Mouse (Mus musculus): ENCODE results near the gene Sspn. TPM values are rescaled to one million over a fixed set of nuclear protein-coding genes. Genes with fewer than 3 reads are reported as not detected.
A peak's percentile ranks its signal among the peaks of the same experiment; 100 is the strongest.

The Sspn gene
- total RNA-seq, 2 experiments from 2014 or later = 136 to 145 TPM

DNA sequence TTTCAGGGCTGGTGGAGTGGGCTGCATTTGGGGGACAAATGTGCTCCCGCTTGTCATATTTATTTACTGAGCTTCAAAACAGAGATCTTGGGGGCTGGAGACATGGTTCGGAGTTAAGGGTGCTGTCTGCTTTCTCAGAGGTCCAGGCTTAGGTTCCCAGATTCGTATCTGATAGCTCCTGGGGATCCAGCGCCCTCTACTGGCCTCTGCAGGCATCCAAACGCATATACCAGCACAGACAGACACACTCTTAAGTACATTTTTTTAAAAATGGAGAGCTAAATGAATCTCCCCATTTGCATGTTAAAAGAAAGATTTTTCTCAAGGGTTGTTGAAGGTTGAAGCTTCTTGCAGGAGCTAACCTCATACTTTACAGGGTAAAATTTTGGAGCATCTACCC is 38.1 kb downstream of the Sspn start:
- intact Hi-C loops (cut with DNase I) = no loop called here
- DNase-seq (ENCODE audit: low spot score) = no peak

DNA sequence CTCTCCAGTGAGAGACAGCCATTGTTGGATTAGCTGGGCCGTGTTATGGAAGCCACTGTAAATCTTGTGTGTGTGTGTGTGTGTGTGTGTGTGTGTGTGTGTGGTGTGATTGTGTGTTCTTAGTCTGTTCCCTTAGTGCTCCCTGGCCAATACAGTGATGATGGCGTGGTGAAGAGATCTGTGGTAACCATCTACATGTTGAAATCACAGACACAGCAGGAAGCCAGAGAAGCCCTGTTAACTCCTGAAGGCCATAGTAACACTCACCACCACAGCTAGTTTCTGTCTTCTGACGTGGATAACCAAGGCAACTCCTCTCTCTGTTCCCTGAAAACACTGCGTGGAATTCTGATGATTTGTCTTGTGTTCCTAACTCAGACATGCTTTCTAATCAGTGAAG is 40.7 kb downstream of the Sspn start:
- intact Hi-C loops (cut with DNase I) = no loop called here
- no peak for DNase-seq (ENCODE audit: low spot score)

GRCm38 (mm10) chr6:145972836-145973235 is 41.4 kb downstream of the Sspn start:
- intact Hi-C loops (cut with DNase I) = no loop called here
- no peak for DNase-seq (ENCODE audit: low spot score)

GRCm38 (mm10) chr6:145973356-145973755 is 41.9 kb downstream of the Sspn start:
- intact Hi-C loops (cut with DNase I) = no loop called here
- DNase-seq (ENCODE audit: low spot score) = no peak

DNA sequence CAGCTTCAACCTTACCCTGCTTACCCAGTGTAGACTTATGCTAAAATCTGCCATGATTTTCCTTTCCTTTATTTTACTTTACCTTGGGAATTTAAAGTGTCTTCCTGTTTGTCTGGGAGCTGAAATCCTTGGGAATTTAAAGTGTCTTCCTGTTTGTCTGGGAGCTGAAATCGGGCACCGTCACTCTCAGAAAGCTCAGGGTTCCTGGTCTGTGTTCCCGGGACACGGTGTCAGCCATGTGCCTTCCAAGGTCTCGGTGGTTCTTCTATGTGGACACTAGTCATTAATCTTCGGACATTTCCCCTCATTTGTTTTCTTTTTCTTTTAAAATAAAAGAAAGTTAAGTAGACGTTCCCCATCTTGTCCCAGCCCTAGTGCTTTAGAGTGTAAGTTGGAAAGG is 43.3 kb downstream of the Sspn start:
- DNase-seq (ENCODE audit: low spot score) = no peak
- intact Hi-C loops (cut with DNase I) = no loop called here

GRCm38 (mm10) chr6:145977344-145977743 is 45.9 kb downstream of the Sspn start:
- no peak for DNase-seq (ENCODE audit: low spot score)
- intact Hi-C loops (cut with DNase I) = no loop called here

- no peak for DNase-seq (ENCODE audit: low spot score)
- intact Hi-C loops (cut with DNase I) = no loop called here
Observed at GRCm38 (mm10) chr6:145977771-145978450, 46.5 kb downstream of the Sspn start.

DNA sequence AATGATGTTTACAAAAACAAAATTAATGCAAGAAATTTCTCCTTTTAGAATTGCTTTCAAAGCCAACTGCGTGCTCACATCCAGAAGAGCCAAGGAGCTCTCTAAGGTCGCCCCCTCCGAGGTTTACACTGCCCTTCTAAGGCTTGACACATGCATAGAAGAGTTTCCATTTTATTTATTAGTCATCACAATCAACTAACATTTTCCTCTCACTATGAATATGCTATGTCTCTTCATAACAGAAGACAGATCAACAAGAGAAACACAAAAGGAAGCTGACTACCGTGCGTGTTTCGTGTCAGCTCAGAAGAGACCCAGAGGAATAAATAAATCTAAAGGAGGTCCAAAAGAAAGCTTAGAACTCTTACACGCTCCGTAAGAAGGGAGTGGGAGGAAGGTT is 49.6 kb downstream of the Sspn start:
- DNase-seq (ENCODE audit: low spot score) = no peak
- intact Hi-C loops (cut with DNase I) = no loop called here

GRCm38 (mm10) chr6:145982335-145982734 is 50.9 kb downstream of the Sspn start:
- intact Hi-C loops (cut with DNase I) = no loop called here
- no peak for DNase-seq (ENCODE audit: low spot score)

DNA sequence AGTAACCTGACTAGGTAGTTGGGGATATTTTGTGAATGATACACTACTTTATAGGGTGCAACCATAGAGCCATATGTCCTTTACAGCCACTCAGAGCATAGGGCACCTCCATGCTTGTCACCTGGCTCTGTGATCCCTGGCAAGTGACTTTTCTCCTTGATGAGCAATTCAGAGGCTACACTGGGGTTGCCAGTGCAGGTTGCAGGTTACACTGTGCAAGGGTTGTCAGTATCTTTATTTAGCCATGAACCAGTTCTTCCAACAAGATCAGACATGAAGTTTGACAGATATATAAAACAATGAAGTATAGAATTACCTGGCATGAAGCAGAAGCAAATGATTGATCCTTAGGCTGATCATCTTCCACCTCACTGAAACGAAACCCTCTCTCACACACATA is 59.1 kb downstream of the Sspn start:
- no peak for DNase-seq (ENCODE audit: low spot score)
- intact Hi-C loops (cut with DNase I) = no loop called here

DNA sequence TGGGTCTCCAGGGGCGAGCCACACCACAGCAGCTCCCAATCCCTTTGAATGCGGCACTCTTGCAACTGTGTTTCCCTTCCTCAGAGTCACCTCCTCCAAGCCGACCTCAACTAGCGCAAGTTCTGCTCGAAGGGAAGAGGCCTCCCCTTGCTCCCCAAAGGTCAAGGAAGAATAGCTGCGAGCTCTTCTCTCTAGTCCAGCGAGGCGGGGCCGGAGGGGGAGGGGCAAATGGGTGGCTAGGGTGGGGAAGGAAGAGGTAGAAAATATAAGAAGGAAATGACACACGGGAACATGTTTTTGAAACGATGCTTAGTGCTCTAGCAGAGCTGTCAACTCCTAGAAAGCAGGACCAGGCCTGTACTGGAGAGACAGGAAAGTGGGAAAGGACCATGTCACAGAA is 61.1 kb downstream of the Sspn start:
- intact Hi-C loops (cut with DNase I) = no loop called here
- no peak for DNase-seq (ENCODE audit: low spot score)

DNA sequence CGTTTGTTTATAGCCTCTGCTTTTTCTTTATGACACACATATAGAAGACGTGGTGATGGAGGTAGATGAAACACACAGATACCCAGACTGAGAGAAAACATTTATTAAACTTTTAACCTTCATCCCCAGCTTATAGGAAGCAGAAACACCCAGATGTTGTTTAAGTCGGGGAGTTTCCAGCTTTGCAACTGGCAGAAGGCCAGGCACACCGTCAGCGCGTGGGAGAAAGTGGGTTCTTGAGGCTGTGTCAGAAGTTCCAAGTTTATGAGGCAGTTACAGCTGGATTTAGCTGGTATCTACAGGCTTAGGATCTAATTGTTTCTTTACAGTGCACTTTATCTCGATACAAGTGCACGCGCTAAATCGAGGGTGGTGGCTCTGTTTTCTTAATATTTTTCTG is 61.5 kb downstream of the Sspn start:
- intact Hi-C loops (cut with DNase I) = no loop called here
- DNase-seq (ENCODE audit: low spot score) = no peak

DNA sequence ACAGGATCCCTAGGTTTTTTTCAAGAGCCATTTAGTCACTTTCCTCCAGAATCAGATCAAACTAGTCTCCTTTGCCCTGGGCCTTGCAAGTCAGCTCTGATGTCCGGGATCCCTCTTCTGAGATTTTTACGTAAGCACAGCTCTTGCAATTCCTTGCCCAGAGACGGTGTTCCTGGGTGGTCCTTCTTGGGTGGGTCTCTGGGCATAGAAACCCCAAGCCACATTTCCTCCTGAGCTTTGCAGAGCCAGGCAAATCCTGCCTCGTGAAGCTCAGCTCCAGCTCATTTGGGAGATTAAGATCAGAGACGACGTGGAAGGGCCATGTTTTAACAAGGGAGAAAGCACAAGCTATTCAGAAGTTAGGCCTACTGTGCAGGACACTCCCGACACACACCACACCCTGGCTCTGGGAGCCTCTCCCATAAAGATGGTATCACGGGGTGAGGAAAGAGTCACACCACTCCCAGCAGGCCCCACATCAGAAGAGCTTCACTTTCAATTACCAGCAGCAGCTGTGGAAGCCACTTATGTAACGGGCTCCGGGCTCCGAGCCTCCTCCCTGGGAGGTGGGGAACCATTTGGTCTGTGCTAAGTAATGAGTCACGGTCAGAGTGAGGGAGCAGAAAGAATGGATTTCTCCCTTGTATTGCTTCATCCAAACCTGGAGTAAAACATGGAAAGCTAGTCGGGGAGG is 67.0 kb downstream of the Sspn start:
- intact Hi-C loops (cut with DNase I) = no loop called here
- peak; percentile 80 for DNase-seq (ENCODE audit: low spot score)

- DNase-seq (ENCODE audit: low spot score) = no peak
- intact Hi-C loops (cut with DNase I) = no loop called here
Observed at GRCm38 (mm10) chr6:146000767-146001166, 69.3 kb downstream of the Sspn start.

- no peak for DNase-seq (ENCODE audit: low spot score)
- intact Hi-C loops (cut with DNase I) = no loop called here
Observed at GRCm38 (mm10) chr6:146001396-146002191, 70.2 kb downstream of the Sspn start.

GRCm38 (mm10) chr6:146004174-146004601 is 72.7 kb downstream of the Sspn start:
- intact Hi-C loops (cut with DNase I) = no loop called here
- DNase-seq (ENCODE audit: low spot score) = no peak

DNA sequence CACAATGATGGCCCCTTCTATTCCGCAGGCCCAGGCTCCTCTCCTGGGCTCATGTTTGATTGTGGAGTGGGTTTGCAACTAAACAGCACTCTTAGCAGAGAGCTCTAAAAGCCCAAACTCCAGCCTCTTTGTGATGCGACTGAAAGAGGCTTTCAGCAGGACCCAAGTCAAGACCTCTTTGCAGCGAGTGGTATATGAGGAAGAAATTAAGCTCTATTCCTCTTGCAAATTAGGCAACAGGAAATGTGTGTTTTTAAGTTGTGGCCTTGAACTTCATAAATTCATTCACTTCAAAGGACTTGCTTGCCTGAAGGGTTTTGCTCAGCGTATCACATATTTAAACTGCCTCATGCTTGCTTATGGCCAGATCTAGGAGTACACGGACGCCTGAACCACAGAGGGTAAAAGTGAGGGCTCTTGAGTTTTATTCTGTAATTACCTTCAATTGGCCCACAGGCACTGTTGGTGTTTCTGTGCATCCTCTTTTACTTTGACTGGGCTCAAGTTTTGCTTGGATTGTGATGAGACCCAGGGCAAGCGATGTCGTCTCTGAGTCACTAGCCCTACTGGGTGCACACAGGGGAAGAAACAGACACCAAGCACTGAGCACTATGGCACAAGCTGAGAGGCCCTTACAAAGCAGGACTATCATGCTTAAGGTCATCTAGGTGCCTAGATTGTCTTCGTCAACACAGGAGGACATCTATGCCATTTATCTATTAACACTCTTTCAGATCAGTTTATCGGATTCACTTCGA is 73.9 kb downstream of the Sspn start:
- no peak for DNase-seq (ENCODE audit: low spot score)
- intact Hi-C loops (cut with DNase I) = no loop called here

GRCm38 (mm10) chr6:146005935-146006564 is 74.6 kb downstream of the Sspn start:
- intact Hi-C loops (cut with DNase I) = no loop called here

GRCm38 (mm10) chr6:146006753-146007152 is 75.3 kb downstream of the Sspn start:
- DNase-seq (ENCODE audit: low spot score) = no peak
- intact Hi-C loops (cut with DNase I) = no loop called here

More at GRCm38 (mm10) chr6:146005935-146006564, 74.6 kb downstream of the Sspn start:
- DNase-seq (ENCODE audit: low spot score) = no peak

GRCm38 (mm10) chr6:146008450-146008981 is 77.1 kb downstream of the Sspn start:
- intact Hi-C loops (cut with DNase I) = no loop called here
- DNase-seq (ENCODE audit: low spot score) = no peak

All from heart, postnatal 25 days (tissue).